Mouse (Mus musculus): ENCODE data around the gene Gm26566. TPM values are rescaled to one million over a fixed set of nuclear protein-coding genes. Genes with fewer than 3 reads are reported as not detected.
"Not testable (repeated sequence)": the region's sequence is repeated elsewhere in the genome, so short reads cannot be mapped to it uniquely, and the experiment has no call there.

Gene Gm26566
- total and polyA plus RNA-seq, 2 experiments from 2014 or later, result 1.5 to 2.2 TPM

DNA sequence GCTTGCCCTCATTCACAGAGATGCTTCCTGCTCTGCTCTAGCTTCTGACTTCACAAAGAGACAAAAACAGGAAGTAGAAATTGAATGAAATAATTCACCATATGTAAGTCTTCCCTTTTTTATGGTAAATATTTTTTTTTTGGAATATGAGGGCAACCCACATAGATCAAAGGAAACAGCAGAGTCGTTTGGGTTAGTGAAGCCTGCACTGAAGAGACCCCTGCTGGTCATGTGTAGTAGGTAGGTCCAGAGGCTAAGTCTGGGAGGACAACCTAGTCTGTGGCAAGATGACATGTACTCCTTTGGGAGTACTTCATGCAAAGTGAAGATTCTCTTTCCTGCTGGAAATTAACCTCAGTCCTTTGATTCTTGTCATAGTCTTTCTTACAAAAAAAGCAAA lies 5.7 kb downstream of the Gm26566 start:
- H3K27ac ChIP-seq, result no peak overlapping the region
- H3K4me1 ChIP-seq (ENCODE audit: insufficient read depth, low read length), result no peaks in the 10 kb centered on the region
- 0% methylated on average over 1 of the region's 1 CpGs for WGBS
- ATAC-seq, result no peak
- no peak for DNase-seq (ENCODE audit: low spot score)
- H3K4me3 ChIP-seq (ENCODE audit: low read length), result no peak overlapping the region
- H3K36me3 ChIP-seq (ENCODE audit: insufficient read depth, low read length), result no peaks in the 10 kb centered on the region
- TF ChIP-seq CTCF (IDR thresholded peaks at IDR 0.05; ENCODE audit: low read depth), result peak; percentile 61
- no peak overlapping the region for H3K9ac ChIP-seq (replicated peaks; ENCODE audit: low read length)
- H3K27me3 ChIP-seq (ENCODE audit: insufficient read depth, low read length), result no peaks in the 10 kb centered on the region
- H3K9me3 ChIP-seq (ENCODE audit: low read length), result no peaks in the 10 kb centered on the region
- no peak overlapping the region for H3K4me2 ChIP-seq (ENCODE audit: low read depth, low read length)

- Histone ChIP-seq H3K9ac (replicated peaks; ENCODE audit: low read length) (no peak overlapping the region), H3K9me3 (ENCODE audit: low read length) (no peaks in the 10 kb centered on the region), H3K4me2 (ENCODE audit: low read depth, low read length) (no peak overlapping the region), H3K4me1 (ENCODE audit: insufficient read depth, low read length) (no peaks in the 10 kb centered on the region), H3K27ac (no peak overlapping the region), H3K36me3 (ENCODE audit: insufficient read depth, low read length) (no peaks in the 10 kb centered on the region), H3K4me3 (ENCODE audit: low read length) (no peak overlapping the region), H3K27me3 (ENCODE audit: insufficient read depth, low read length) (no peaks in the 10 kb centered on the region)
- peak; percentile 69 for DNase-seq (ENCODE audit: low spot score)
- 2% methylated on average over 2 of the region's 2 CpGs for WGBS
- ATAC-seq, result no peak
- TF ChIP-seq CTCF (IDR thresholded peaks at IDR 0.05; ENCODE audit: low read depth), result peak; percentile 82
Observed at GRCm38 (mm10) chr4:88738480-88738879, 16.9 kb downstream of the Gm26566 start.

- no peak overlapping the region for H3K4me3 ChIP-seq (ENCODE audit: low read length)
- H3K36me3 ChIP-seq (ENCODE audit: insufficient read depth, low read length), result no peaks in the 10 kb centered on the region
- ATAC-seq (no peak), DNase-seq (ENCODE audit: low spot score) (no peak)
- H3K4me1 ChIP-seq (ENCODE audit: insufficient read depth, low read length), result no peaks in the 10 kb centered on the region
- H3K27me3 ChIP-seq (ENCODE audit: insufficient read depth, low read length), result no peaks in the 10 kb centered on the region
- no peak overlapping the region for H3K9ac ChIP-seq (replicated peaks; ENCODE audit: low read length)
- WGBS, result 88% methylated on average over 6 of the region's 6 CpGs
- H3K27ac ChIP-seq, result no peak overlapping the region
- H3K4me2 ChIP-seq (ENCODE audit: low read depth, low read length), result no peak overlapping the region
- TF ChIP-seq CTCF (IDR thresholded peaks at IDR 0.05; ENCODE audit: low read depth), result no peak
- H3K9me3 ChIP-seq (ENCODE audit: low read length), result no peaks in the 10 kb centered on the region
Observed at GRCm38 (mm10) chr4:88739036-88739435, 17.4 kb downstream of the Gm26566 start.

- Histone ChIP-seq H3K27me3 (ENCODE audit: insufficient read depth, low read length) (no peaks in the 10 kb centered on the region), H3K4me1 (ENCODE audit: insufficient read depth, low read length) (no peaks in the 10 kb centered on the region), H3K9me3 (ENCODE audit: low read length) (no peaks in the 10 kb centered on the region), H3K4me3 (ENCODE audit: low read length) (no peak overlapping the region), H3K9ac (replicated peaks; ENCODE audit: low read length) (no peak overlapping the region), H3K4me2 (ENCODE audit: low read depth, low read length) (no peak overlapping the region), H3K27ac (no peak overlapping the region), H3K36me3 (ENCODE audit: insufficient read depth, low read length) (no peaks in the 10 kb centered on the region)
- ATAC-seq, result no peak
- no peak for DNase-seq (ENCODE audit: low spot score)
- TF ChIP-seq CTCF (IDR thresholded peaks at IDR 0.05; ENCODE audit: low read depth), result no peak
- 83% methylated on average over 4 of the region's 4 CpGs for WGBS
Observed at GRCm38 (mm10) chr4:88741426-88741825, 19.8 kb downstream of the Gm26566 start.

DNA sequence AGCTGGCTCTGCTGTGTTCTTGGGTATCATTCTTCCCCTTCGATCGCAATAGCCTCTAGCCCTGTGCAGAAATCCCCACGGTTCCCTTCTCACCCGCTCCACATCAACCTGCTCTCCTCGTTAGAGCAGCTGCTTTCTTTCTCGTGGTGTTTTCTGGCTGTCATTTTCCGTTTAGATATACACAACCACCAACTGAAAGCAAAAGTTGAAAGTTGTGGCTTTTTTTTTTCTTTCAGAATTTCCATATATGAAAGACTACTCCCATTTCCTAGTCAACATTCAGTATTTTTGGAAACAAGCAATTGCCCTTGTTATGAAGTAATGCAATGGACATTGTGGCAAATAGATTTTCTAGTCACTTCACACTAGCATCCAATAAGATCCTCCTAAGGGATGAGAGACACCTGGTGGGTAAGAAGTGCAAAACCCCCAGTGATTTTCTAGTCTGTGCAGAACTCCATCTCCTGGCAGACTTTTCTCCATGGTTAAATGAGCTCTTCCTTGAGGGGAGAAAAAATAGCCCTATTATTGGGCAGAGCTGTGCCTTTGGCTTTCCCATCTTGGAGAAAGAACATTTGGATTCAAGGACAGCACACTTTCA lies 21.3 kb downstream of the Gm26566 start:
- H3K9ac ChIP-seq (replicated peaks; ENCODE audit: low read length), result no peak overlapping the region
- H3K27me3 ChIP-seq (ENCODE audit: insufficient read depth, low read length), result no peaks in the 10 kb centered on the region
- H3K4me2 ChIP-seq (ENCODE audit: low read depth, low read length), result no peak overlapping the region
- no peak overlapping the region for H3K4me3 ChIP-seq (ENCODE audit: low read length)
- H3K27ac ChIP-seq, result no peak overlapping the region
- ATAC-seq, result no peak
- H3K36me3 ChIP-seq (ENCODE audit: insufficient read depth, low read length), result no peaks in the 10 kb centered on the region
- no peaks in the 10 kb centered on the region for H3K9me3 ChIP-seq (ENCODE audit: low read length)
- WGBS, result 80% methylated on average over 7 of the region's 7 CpGs
- DNase-seq (ENCODE audit: low spot score), result no peak
- TF ChIP-seq CTCF (IDR thresholded peaks at IDR 0.05; ENCODE audit: low read depth), result peak; percentile 39; the same call in 1 of the 2 replicates
- H3K4me1 ChIP-seq (ENCODE audit: insufficient read depth, low read length), result no peaks in the 10 kb centered on the region

GRCm38 (mm10) chr4:88744207-88744606 lies 22.6 kb downstream of the Gm26566 start:
- WGBS, result 79% methylated on average over 3 of the region's 3 CpGs

GRCm38 (mm10) chr4:88749926-88750325 lies 28.3 kb downstream of the Gm26566 start:
- DNase-seq (ENCODE audit: low spot score) (no peak), ATAC-seq (no peak)
- no peak overlapping the region for H3K27ac ChIP-seq
- H3K27me3 ChIP-seq (ENCODE audit: insufficient read depth, low read length), result no peaks in the 10 kb centered on the region
- WGBS, result 63% methylated on average over 6 of the region's 6 CpGs
- no peaks in the 10 kb centered on the region for H3K9me3 ChIP-seq (ENCODE audit: low read length)
- no peak overlapping the region for H3K4me2 ChIP-seq (ENCODE audit: low read depth, low read length)
- H3K36me3 ChIP-seq (ENCODE audit: insufficient read depth, low read length), result no peaks in the 10 kb centered on the region
- no peak for TF ChIP-seq CTCF (IDR thresholded peaks at IDR 0.05; ENCODE audit: low read depth)
- H3K4me1 ChIP-seq (ENCODE audit: insufficient read depth, low read length), result no peaks in the 10 kb centered on the region
- no peak overlapping the region for H3K4me3 ChIP-seq (ENCODE audit: low read length)
- no peak overlapping the region for H3K9ac ChIP-seq (replicated peaks; ENCODE audit: low read length)

More at GRCm38 (mm10) chr4:88744207-88744606, 22.6 kb downstream of the Gm26566 start:
- no peak overlapping the region for H3K9ac ChIP-seq (replicated peaks; ENCODE audit: low read length)
- TF ChIP-seq CTCF (IDR thresholded peaks at IDR 0.05; ENCODE audit: low read depth), result no peak
- H3K36me3 ChIP-seq (ENCODE audit: insufficient read depth, low read length), result no peaks in the 10 kb centered on the region
- H3K9me3 ChIP-seq (ENCODE audit: low read length), result no peaks in the 10 kb centered on the region
- no peaks in the 10 kb centered on the region for H3K4me1 ChIP-seq (ENCODE audit: insufficient read depth, low read length)
- no peak for ATAC-seq
- H3K27ac ChIP-seq, result no peak overlapping the region
- H3K4me3 ChIP-seq (ENCODE audit: low read length), result no peak overlapping the region
- DNase-seq (ENCODE audit: low spot score), result no peak
- H3K4me2 ChIP-seq (ENCODE audit: low read depth, low read length), result no peak overlapping the region
- no peaks in the 10 kb centered on the region for H3K27me3 ChIP-seq (ENCODE audit: insufficient read depth, low read length)

- H3K4me3 ChIP-seq (ENCODE audit: low read length); ATAC-seq; H3K9ac ChIP-seq (replicated peaks; ENCODE audit: low read length); H3K4me1 ChIP-seq (ENCODE audit: insufficient read depth, low read length); H3K27me3 ChIP-seq (ENCODE audit: insufficient read depth, low read length); H3K9me3 ChIP-seq (ENCODE audit: low read length); H3K4me2 ChIP-seq (ENCODE audit: low read depth, low read length); H3K36me3 ChIP-seq (ENCODE audit: insufficient read depth, low read length); H3K27ac ChIP-seq; DNase-seq (ENCODE audit: low spot score): not testable (repeated sequence)
- WGBS, result 77% methylated on average over 13 of the region's 15 CpGs
Observed at GRCm38 (mm10) chr4:88754818-88755340, 33.3 kb downstream of the Gm26566 start, which contains the start of gene Gm13271. Gene Gm13271, plus strand, starts transcription at chr4:88754868.

DNA sequence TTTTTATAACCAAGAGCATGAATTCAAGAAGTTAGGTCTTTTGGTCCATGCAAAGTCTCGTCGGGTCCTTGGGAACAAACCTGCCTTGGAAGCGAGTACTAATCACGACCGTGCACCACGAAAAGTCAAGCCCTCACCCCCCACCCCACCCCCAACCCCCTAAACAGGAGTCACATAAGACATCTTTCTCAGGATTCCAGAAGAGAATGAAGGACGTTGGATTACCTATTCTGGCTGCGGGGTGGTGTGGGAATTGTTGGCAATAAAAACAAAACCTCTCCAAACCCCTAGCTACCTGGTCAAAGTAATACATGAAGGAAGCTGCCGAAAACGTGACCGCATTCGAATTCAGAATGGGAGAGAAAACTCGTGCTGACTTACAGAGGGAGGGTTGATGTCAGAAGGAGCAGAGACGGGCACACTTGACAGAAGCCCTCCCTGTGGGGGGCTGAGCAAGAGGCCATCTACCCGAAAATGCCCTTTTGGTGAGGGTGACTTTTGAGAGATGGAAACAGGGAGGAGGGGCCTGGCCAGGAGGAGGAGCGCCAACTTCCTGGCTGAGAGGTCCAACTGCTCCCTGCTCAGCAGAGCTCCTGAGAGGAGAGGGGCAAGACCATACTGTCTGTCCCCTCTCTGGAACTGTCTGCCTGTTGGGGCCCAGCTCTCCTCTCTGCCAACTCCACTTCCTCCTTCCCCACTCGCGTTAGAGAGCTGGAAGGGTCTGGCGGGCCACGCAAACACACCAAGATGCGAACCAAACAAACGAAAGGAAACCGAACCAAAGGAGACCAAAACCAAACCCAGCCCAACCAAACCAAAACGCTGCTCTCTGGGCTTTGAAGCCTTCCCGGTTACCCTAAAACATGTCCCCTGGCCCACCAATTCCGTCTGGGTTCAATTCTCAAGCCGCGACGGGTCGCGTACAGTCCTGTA lies 35.2 kb downstream of the Gm26566 start:
- WGBS, result 12% methylated on average over 28 of the region's 31 CpGs
- peak overlapping the region; percentile 78 for H3K27ac ChIP-seq
- H3K9ac ChIP-seq (replicated peaks; ENCODE audit: low read length), result peak overlapping the region; percentile 37
- H3K27me3 ChIP-seq (ENCODE audit: insufficient read depth, low read length); H3K9me3 ChIP-seq (ENCODE audit: low read length); H3K4me1 ChIP-seq (ENCODE audit: insufficient read depth, low read length); H3K36me3 ChIP-seq (ENCODE audit: insufficient read depth, low read length); ATAC-seq: not testable (repeated sequence)
- peak overlapping the region; percentile 63 for H3K4me2 ChIP-seq (ENCODE audit: low read depth, low read length)
- peak overlapping the region; percentile 41 for H3K4me3 ChIP-seq (ENCODE audit: low read length)
- peak; percentile 1 for DNase-seq (ENCODE audit: low spot score)
